Mouse (Mus musculus): ENCODE measurements around the gene Sgcb.

- TF ChIP-seq CTCF (IDR thresholded peaks at IDR 0.05; ENCODE audit: low read depth) (no peak), EP300 (IDR thresholded peaks at IDR 0.05; ENCODE audit: low read depth) (no peak)
These were observed 32.4 kb downstream of the Sgcb start for GRCm38 (mm10) chr5:73615211-73615610.

All from liver, embryonic 14.5 days (tissue).